Mouse (Mus musculus) heart, embryonic 16.5 days (tissue): ENCODE data around the gene Lad1. TPM values are rescaled to one million over a fixed set of nuclear protein-coding genes. Genes with fewer than 3 reads are reported as not detected.

Experiments
- ATAC-seq: fragments of 200-750 bp; cut with Nextera tagmentation; replicated peaks from 2 replicates; pipeline ENCODE4 v1.8.0; 2017; ENCODE audit warnings: moderate number of reproducible peaks; ENCODE audit not compliant: insufficient read depth, low FRiP score; ENCODE audit errors: extremely low read depth
- H3K27ac ChIP-seq: fragments of 300-500 bp; sonication (generic); 2 replicates; pipeline ENCODE4 v1.5.1; 2014; ENCODE audit warnings: mild to moderate bottlenecking, low read length, control low read depth, moderate library complexity
- H3K27me3 ChIP-seq: fragments of 300-500 bp; sonication (generic); 2 replicates; pipeline ENCODE4 v1.6.1; 2014; ENCODE audit warnings: low read length, mixed read lengths; ENCODE audit not compliant: control insufficient read depth, insufficient read depth
- H3K36me3 ChIP-seq: fragments of 300-500 bp; sonication (generic); 2 replicates; pipeline ENCODE4 v1.6.1; 2014; ENCODE audit not compliant: control insufficient read depth, insufficient read depth
- H3K4me1 ChIP-seq: fragments of 300-500 bp; sonication (generic); 2 replicates; pipeline ENCODE4 v1.6.1; 2014; ENCODE audit warnings: low read length, mixed read lengths; ENCODE audit not compliant: control insufficient read depth, insufficient read depth
- H3K4me2 ChIP-seq: fragments of 300-500 bp; sonication (generic); 2 replicates; pipeline ENCODE4 v1.6.1; 2014; ENCODE audit warnings: low read depth, mild to moderate bottlenecking, control low read depth, low read length
- H3K4me3 ChIP-seq: fragments of 300-500 bp; sonication (generic); 2 replicates; pipeline ENCODE4 v1.5.1; 2014; ENCODE audit warnings: mild to moderate bottlenecking, control low read depth, low read length
- H3K9ac ChIP-seq: fragments of 300-500 bp; sonication (generic); 2 replicates; pipeline ENCODE4 v1.6.1; 2014; ENCODE audit warnings: low read length, control low read depth
- H3K9me3 ChIP-seq: fragments of 300-500 bp; sonication (generic); replicated peaks from 2 replicates; pipeline ENCODE4 v1.6.1; 2016; ENCODE audit warnings: low read length; ENCODE audit not compliant: control insufficient read depth
- WGBS: fragments of 180-500 bp; shearing (Covaris S2); extraction: QIAGEN DNeasy Blood & Tissue Kit; methylation state at CpG from one replicate; pipeline ENCODE4 v1.1.7; 2014; 5-methylcytosine and 5-hydroxymethylcytosine counted together
- polyA plus RNA-seq: library from polyadenylated mRNA; unstranded; fragments of >200 nt; fragmentation: Nextera tagmentation; extraction: Ambion mirVana; gene quantifications from 2 replicates; pipeline ENCODE4 v1.2.1, GENCODE M21; 2015

Gene Lad1
- polyA plus RNA-seq, 1 experiment from 2014 or later = 5.9 TPM

- ATAC-seq = no peak
- WGBS = 66% methylated on average over 2 of the region's 2 CpGs
- H3K4me3 ChIP-seq = no peak overlapping the region
- H3K4me2 ChIP-seq = no peak overlapping the region
- peaks cover 3% of the 10 kb centered on the region for H3K27me3 ChIP-seq
- H3K36me3 ChIP-seq = no peaks in the 10 kb centered on the region
- no peak overlapping the region for H3K27ac ChIP-seq
- no peaks in the 10 kb centered on the region for H3K4me1 ChIP-seq
- H3K9ac ChIP-seq = no peak overlapping the region
- no peaks in the 10 kb centered on the region for H3K9me3 ChIP-seq
Measured at GRCm38 (mm10) chr1:135877248-135877647, 58.9 kb downstream of the Lad1 start.

- H3K9ac ChIP-seq = no peak overlapping the region
- WGBS = 64% methylated on average over 10 of the region's 10 CpGs
- no peak overlapping the region for H3K4me3 ChIP-seq
- no peak overlapping the region for H3K4me2 ChIP-seq
- no peaks in the 10 kb centered on the region for H3K9me3 ChIP-seq
- peak; percentile 41; the same call in 1 of the 2 replicates for ATAC-seq
- H3K36me3 ChIP-seq = no peaks in the 10 kb centered on the region
- no peak overlapping the region for H3K27ac ChIP-seq
- H3K27me3 ChIP-seq = peaks cover 3% of the 10 kb centered on the region
- no peaks in the 10 kb centered on the region for H3K4me1 ChIP-seq
Measured at GRCm38 (mm10) chr1:135882385-135883109, 64.1 kb downstream of the Lad1 start.

Other genes with a start within 250 kb of the Lad1 start
- gene Nav1, start 211.3 kb upstream of the Lad1 start, polyA plus RNA-seq = 22.6 and 24.6 TPM in 2 replicates
- 160 and 174 TPM in 2 replicates for gene Csrp1, start 98.5 kb upstream of the Lad1 start, polyA plus RNA-seq
- gene Phlda3, start 52.5 kb upstream of the Lad1 start, polyA plus RNA-seq = 77.1 and 80.4 TPM in 2 replicates
- 4,265 and 4,826 TPM in 2 replicates for gene Tnni1, start 39.2 kb upstream of the Lad1 start, polyA plus RNA-seq
- 9,605 and 10,628 TPM in 2 replicates for gene Tnnt2, start 17.8 kb downstream of the Lad1 start, polyA plus RNA-seq
- 0.71 and 1.1 TPM in 2 replicates for gene Pkp1, start 100.6 kb downstream of the Lad1 start, polyA plus RNA-seq
- not detected in 2 replicates for gene Igfn1, start 187.7 kb downstream of the Lad1 start, polyA plus RNA-seq
- 85.5 and 98.7 TPM in 2 replicates for gene Tmem9, start 189.6 kb downstream of the Lad1 start, polyA plus RNA-seq
- not detected in 2 replicates for gene Ascl5, start 232.2 kb downstream of the Lad1 start, polyA plus RNA-seq
- gene Cacna1s, start 234.2 kb downstream of the Lad1 start, polyA plus RNA-seq = 0.28 and 0.31 TPM in 2 replicates